Mouse (Mus musculus): ENCODE measurements around the gene Krt33b. TPM values are rescaled to one million over a fixed set of nuclear protein-coding genes. Genes with fewer than 3 reads are reported as not detected.
A peak's percentile ranks its signal among the peaks of the same experiment; 100 is the strongest.

Krt33b gene
- total and polyA plus RNA-seq, 3 experiments = not detected

- DNase-seq (ENCODE audit: extremely low read depth) = no peak
- Histone ChIP-seq H3K4me1 (ENCODE audit: control insufficient read depth in 1 of 2, insufficient read depth in 2 of 2) (no peaks in the 10 kb centered on the region), H3K4me3 (replicated peaks in 1 of 3; ENCODE audit: low read depth in 2 of 3, low read length in 2 of 3, poor library complexity in 1 of 3) (no peak overlapping the region), H3K79me2 (replicated peaks; ENCODE audit: control insufficient read depth, extremely low read depth, insufficient read depth, poor library complexity, severe bottlenecking) (no peaks in the 10 kb centered on the region; the same call in 1 of the 2 replicates), H3K9ac (ENCODE audit: insufficient read depth, low read depth) (no peak overlapping the region), H3K4me2 (ENCODE audit: insufficient read depth, low read depth, poor library complexity, severe bottlenecking) (no peak overlapping the region), H3K36me3 (replicated peaks in 1 of 2; ENCODE audit: control insufficient read depth in 1 of 2, insufficient read depth in 1 of 2, low read length in 1 of 2) (no peaks in the 10 kb centered on the region), H3K9me3 (replicated peaks; ENCODE audit: low read length) (no peaks in the 10 kb centered on the region), H3K27me3 (replicated peaks) (peaks cover 57% of the 10 kb centered on the region), H3K27ac (ENCODE audit: insufficient read depth, low read depth) (no peak overlapping the region)
- TF ChIP-seq KAT2A (IDR thresholded peaks at IDR 0.05; ENCODE audit: insufficient replicate concordance, low read length) (no peak), JUN (IDR thresholded peaks at IDR 0.05; ENCODE audit: insufficient read depth, low read depth, low read length) (no peak), GABPA (IDR thresholded peaks at IDR 0.05; ENCODE audit: insufficient replicate concordance, low read depth, low read length) (no peak), E2F4 (IDR thresholded peaks at IDR 0.05; ENCODE audit: insufficient replicate concordance, low read depth, low read length) (no peak), ETS1 (conservative IDR thresholded peaks at IDR 0.05; ENCODE audit: low read depth, low read length) (no peak), ZMIZ1 (IDR thresholded peaks at IDR 0.05; ENCODE audit: low read depth, low read length) (no peak), ELF1 (IDR thresholded peaks at IDR 0.05; ENCODE audit: low read depth, low read length) (no peak)
- in situ Hi-C loops (cut with MboI; ENCODE audit: low pct_ligation_motif_present, low pct_unique_long_range_greater_than_20kb, low sequenced_read_pairs) = loop anchor here (10.0 kb wide), 1 partner anchor 544 kb away; no protein-coding TSS in a partner anchor
- dilution Hi-C loops (cut with MboI; ENCODE audit: extremely low pct_ligation_motif_present, extremely low pct_unique_long_range_greater_than_20kb, low sequenced_read_pairs) = no loop called here
These were observed 21.3 kb downstream of the Krt33b start for GRCm38 (mm10) chr11:100008336-100008735.

- peaks cover 56% of the 10 kb centered on the region for H3K27me3 ChIP-seq (replicated peaks)
- TF ChIP-seq CTCF (conservative IDR thresholded peaks at IDR 0.05 in 1 of 2, IDR thresholded peaks at IDR 0.05 in 1 of 2; ENCODE audit: low read depth in 2 of 2, low read length in 2 of 2) = peak; percentile 51 to 83
- peak; percentile 27; the same call in 1 of the 2 replicates for TF ChIP-seq SMC3 (IDR thresholded peaks at IDR 0.05; ENCODE audit: low read depth, low read length)
- TF ChIP-seq RCOR1 (conservative IDR thresholded peaks at IDR 0.05; ENCODE audit: low read depth, low read length) = no peak
- H3K36me3 ChIP-seq (replicated peaks in 1 of 2; ENCODE audit: control insufficient read depth in 1 of 2, insufficient read depth in 1 of 2, low read length in 1 of 2) = no peaks in the 10 kb centered on the region
- H3K9me3 ChIP-seq (replicated peaks; ENCODE audit: low read length) = peaks cover 4% of the 10 kb centered on the region
- no peaks in the 10 kb centered on the region for H3K4me1 ChIP-seq (ENCODE audit: control insufficient read depth in 1 of 2, insufficient read depth in 2 of 2)
- in situ Hi-C loops (cut with MboI; ENCODE audit: low pct_ligation_motif_present, low pct_unique_long_range_greater_than_20kb, low sequenced_read_pairs) (loop anchor here (10.0 kb wide), 1 partner anchor 542 kb away; no protein-coding TSS in a partner anchor), dilution Hi-C loops (cut with MboI; ENCODE audit: extremely low pct_ligation_motif_present, extremely low pct_unique_long_range_greater_than_20kb, low sequenced_read_pairs) (no loop called here)
- H3K4me2 ChIP-seq (ENCODE audit: insufficient read depth, low read depth, poor library complexity, severe bottlenecking) = no peak overlapping the region
- no peak overlapping the region for H3K9ac ChIP-seq (ENCODE audit: insufficient read depth, low read depth)
- DNase-seq (ENCODE audit: extremely low read depth) = peak; percentile 24
- no peaks in the 10 kb centered on the region; the same call in 1 of the 2 replicates for H3K79me2 ChIP-seq (replicated peaks; ENCODE audit: control insufficient read depth, extremely low read depth, insufficient read depth, poor library complexity, severe bottlenecking)
- no peak overlapping the region for H3K4me3 ChIP-seq (replicated peaks in 1 of 3; ENCODE audit: low read depth in 2 of 3, low read length in 2 of 3, poor library complexity in 1 of 3)
- H3K27ac ChIP-seq (ENCODE audit: insufficient read depth, low read depth) = no peak overlapping the region
These were observed 23.0 kb downstream of the Krt33b start for GRCm38 (mm10) chr11:100006624-100007023.

- Histone ChIP-seq H3K9me3 (replicated peaks; ENCODE audit: low read length) (peaks cover 6% of the 10 kb centered on the region), H3K4me2 (ENCODE audit: insufficient read depth, low read depth, poor library complexity, severe bottlenecking) (no peak overlapping the region), H3K27ac (ENCODE audit: insufficient read depth, low read depth) (no peak overlapping the region), H3K27me3 (replicated peaks) (peaks cover 49% of the 10 kb centered on the region), H3K9ac (ENCODE audit: insufficient read depth, low read depth) (no peak overlapping the region), H3K4me1 (ENCODE audit: control insufficient read depth in 1 of 2, insufficient read depth in 2 of 2) (no peaks in the 10 kb centered on the region), H3K36me3 (replicated peaks in 1 of 2; ENCODE audit: control insufficient read depth in 1 of 2, insufficient read depth in 1 of 2, low read length in 1 of 2) (no peaks in the 10 kb centered on the region), H3K79me2 (replicated peaks; ENCODE audit: control insufficient read depth, extremely low read depth, insufficient read depth, poor library complexity, severe bottlenecking) (no peaks in the 10 kb centered on the region; the same call in 1 of the 2 replicates), H3K4me3 (replicated peaks in 1 of 3; ENCODE audit: low read depth in 2 of 3, low read length in 2 of 3, poor library complexity in 1 of 3) (no peak overlapping the region)
- no peak for TF ChIP-seq SIN3A (IDR thresholded peaks at IDR 0.05; ENCODE audit: low read length)
- no peak for TF ChIP-seq ZNF384 (IDR thresholded peaks at IDR 0.05; ENCODE audit: low read depth, low read length)
- no peak for TF ChIP-seq TBP (conservative IDR thresholded peaks at IDR 0.05; ENCODE audit: low read depth, low read length)
- no peak for TF ChIP-seq MEF2A (IDR thresholded peaks at IDR 0.05; ENCODE audit: borderline replicate concordance, low read depth, low read length)
- no peak for TF ChIP-seq E2F4 (IDR thresholded peaks at IDR 0.05; ENCODE audit: insufficient replicate concordance, low read depth, low read length)
- TF ChIP-seq ETS1 (conservative IDR thresholded peaks at IDR 0.05; ENCODE audit: low read depth, low read length) = no peak
- TF ChIP-seq CHD1 (IDR thresholded peaks at IDR 0.05; ENCODE audit: low read depth, low read length) = no peak
- no peak for TF ChIP-seq ZMIZ1 (IDR thresholded peaks at IDR 0.05; ENCODE audit: low read depth, low read length)
- DNase-seq (ENCODE audit: extremely low read depth) = no peak
- dilution Hi-C loops (cut with MboI; ENCODE audit: extremely low pct_ligation_motif_present, extremely low pct_unique_long_range_greater_than_20kb, low sequenced_read_pairs) (no loop called here), in situ Hi-C loops (cut with MboI; ENCODE audit: low pct_ligation_motif_present, low pct_unique_long_range_greater_than_20kb, low sequenced_read_pairs) (loop anchor here (10.0 kb wide), 1 partner anchor 541 kb away; no protein-coding TSS in a partner anchor)
These were observed 23.8 kb downstream of the Krt33b start for GRCm38 (mm10) chr11:100005905-100006304.
